Mouse (Mus musculus) heart, postnatal 0 days (tissue): Measurements from ENCODE around the gene Nxt1.

Experiments used
- CTCF ChIP-seq: IDR thresholded peaks from 2 replicates; pipeline ENCODE4 v1.5.1; 2016; ENCODE audit warnings: antibody characterized with exemption, control low read depth, low read depth
- EP300 ChIP-seq: IDR thresholded peaks from 2 replicates; pipeline ENCODE4 v1.6.1; 2016; ENCODE audit warnings: antibody characterized with exemption, low read depth

DNA sequence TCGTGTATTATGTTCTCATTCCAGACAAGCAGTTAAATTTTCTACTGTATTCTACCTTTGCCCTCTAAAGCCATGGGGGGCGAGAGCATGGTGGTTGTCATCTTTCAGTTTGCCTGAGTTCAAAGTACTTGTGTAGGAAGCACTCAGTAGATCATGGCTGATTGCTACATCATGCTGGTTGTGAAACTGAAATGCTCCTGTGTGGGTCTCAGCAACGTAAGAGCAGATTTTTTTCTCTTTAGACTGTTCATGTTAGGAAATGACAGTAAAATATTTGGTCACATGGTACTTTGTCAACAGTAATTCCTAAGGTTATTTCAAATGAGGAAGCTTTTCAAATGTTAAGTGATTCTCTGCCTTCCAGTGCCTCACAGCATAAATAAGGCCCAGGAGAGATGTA lies 13.3 kb downstream of the Nxt1 start:
- TF ChIP-seq EP300, result no peak
- TF ChIP-seq CTCF, result no peak
